Mouse (Mus musculus): ENCODE measurements around the gene Vim.

The Vim gene

GRCm38 (mm10) chr2:13558607-13559262 lies 15.0 kb upstream of the Vim start:
- in situ Hi-C loops (cut with MboI; ENCODE audit: unreplicated experiment in 2 of 2): loop anchor here (25.0 kb wide), 2 partner anchors 704 to 1921 kb away; partner anchors contain the start of genes Gm17490 (in 1 of the 2) and Il2ra (in 1 of the 2)

DNA sequence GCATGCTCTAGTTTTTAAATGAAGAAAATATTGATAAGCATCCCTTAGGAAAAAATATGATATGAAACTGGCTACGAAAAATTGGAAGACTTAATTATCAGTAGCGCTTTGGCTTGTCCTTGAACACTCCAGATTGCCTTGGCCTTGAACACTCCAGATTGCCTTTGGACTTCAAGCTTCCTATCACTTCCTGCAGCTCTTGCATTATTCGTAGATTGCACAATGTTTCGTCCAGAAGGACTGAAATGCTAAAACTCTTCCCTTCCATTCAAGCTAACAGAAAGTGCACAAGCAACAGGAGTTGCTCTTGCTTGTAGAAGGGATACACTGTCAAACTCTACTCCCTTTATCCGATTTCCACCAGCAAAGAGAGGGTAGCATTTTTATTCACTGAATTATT lies 14.4 kb upstream of the Vim start:
- in situ Hi-C loops (cut with MboI; ENCODE audit: unreplicated experiment in 2 of 2): loop anchor here (25.0 kb wide), 2 partner anchors 703 to 1922 kb away; partner anchors contain the start of genes Gm17490 (in 1 of the 2) and Il2ra (in 1 of the 2)

DNA sequence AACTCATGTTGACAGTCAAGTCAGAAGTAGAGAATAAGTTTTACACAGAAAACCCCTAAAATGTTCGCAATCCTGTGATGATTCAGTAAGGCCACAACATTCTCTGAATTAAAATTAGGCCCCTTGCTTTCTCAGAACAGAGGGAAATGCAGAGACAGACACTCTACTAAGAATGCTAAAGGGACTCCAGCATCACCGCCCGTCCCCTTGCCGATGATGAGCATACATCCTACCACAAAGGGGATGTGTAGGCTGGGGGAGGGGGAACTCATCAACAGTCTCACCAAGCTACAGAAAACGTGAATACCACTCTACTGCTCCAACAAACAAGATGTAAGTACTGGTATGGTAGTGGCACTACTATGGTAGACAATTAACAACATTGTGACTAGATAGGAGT lies 14.0 kb upstream of the Vim start:
- in situ Hi-C loops (cut with MboI; ENCODE audit: unreplicated experiment in 2 of 2): loop anchor here (25.0 kb wide), 2 partner anchors 703 to 1922 kb away; partner anchors contain the start of genes Gm17490 (in 1 of the 2) and Il2ra (in 1 of the 2)

DNA sequence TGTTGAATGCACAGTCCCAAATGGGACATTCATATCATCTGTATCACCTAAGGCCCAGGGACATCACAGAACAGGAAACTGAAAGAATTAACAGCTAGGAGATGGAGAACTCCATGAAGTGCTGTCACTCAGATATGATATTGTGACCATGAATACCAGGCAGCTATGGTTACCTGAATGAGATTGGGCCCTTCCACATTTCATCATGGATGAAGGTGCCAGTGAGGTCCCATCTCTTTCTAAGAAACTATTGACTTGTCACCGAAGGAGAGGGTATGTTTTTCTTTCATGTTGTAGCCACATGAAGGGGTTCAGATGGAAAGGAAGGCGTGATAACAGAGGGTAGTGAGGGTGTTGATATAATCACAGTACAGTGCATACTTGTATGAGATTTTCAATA lies 13.3 kb upstream of the Vim start:
- in situ Hi-C loops (cut with MboI; ENCODE audit: unreplicated experiment in 2 of 2): loop anchor here (25.0 kb wide), 2 partner anchors 702 to 1923 kb away; partner anchors contain the start of genes Gm17490 (in 1 of the 2) and Il2ra (in 1 of the 2)

DNA sequence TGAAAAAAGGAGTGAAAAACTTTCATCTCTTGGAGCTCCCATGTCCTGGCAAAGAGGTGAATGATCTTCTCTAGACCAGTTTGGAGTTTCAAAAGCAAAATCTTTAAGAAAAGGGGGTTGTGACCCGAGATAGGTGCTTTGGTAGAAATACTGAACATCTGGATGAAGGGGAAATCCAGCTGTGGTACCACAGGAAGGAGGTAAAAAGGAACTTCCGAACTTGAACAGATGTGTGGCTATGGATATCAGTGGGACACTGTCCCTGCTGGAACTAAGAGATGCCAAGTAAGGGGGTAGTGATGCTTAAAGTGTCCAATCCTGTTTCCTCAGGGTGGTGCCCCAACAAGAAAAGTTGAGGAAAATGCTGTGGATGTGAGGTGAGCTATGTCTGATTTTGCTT lies 3.6 kb upstream of the Vim start:
- in situ Hi-C loops (cut with MboI; ENCODE audit: unreplicated experiment in 2 of 2): loop anchor here (5.0 to 25.0 kb wide), 4 partner anchors 158 to 1933 kb away; partner anchors contain the start of genes Gm17490 (in 1 of the 2), Il2ra (in 1 of the 2) and Nsun6 (in 1 of the 2)

DNA sequence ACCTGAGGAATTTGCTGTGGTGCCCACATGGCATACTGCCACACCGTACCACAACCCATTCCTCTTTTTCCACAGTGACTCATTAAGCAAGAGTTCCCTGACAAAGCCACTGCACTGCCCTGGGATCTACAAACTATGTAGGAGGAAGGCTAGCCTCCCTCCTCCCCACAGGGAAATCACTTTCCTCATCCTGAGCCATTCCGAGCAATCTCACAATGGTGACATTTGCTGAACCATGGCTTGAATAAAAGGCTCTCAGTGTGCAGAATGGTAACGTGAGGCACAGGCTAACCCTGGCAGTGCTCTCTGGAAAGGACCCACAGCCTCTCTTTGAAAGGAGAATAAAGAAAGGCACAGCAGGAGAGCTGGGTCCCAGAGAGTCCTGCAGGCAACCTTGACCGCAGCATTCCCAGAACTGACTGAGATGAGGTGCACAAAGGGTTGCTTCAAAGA lies 1.6 kb upstream of the Vim start:
- in situ Hi-C loops (cut with MboI; ENCODE audit: unreplicated experiment in 2 of 2): loop anchor here (5.0 to 25.0 kb wide), 4 partner anchors 160 to 1935 kb away; partner anchors contain the start of genes Gm17490 (in 1 of the 2), Il2ra (in 1 of the 2) and Nsun6 (in 1 of the 2)

DNA sequence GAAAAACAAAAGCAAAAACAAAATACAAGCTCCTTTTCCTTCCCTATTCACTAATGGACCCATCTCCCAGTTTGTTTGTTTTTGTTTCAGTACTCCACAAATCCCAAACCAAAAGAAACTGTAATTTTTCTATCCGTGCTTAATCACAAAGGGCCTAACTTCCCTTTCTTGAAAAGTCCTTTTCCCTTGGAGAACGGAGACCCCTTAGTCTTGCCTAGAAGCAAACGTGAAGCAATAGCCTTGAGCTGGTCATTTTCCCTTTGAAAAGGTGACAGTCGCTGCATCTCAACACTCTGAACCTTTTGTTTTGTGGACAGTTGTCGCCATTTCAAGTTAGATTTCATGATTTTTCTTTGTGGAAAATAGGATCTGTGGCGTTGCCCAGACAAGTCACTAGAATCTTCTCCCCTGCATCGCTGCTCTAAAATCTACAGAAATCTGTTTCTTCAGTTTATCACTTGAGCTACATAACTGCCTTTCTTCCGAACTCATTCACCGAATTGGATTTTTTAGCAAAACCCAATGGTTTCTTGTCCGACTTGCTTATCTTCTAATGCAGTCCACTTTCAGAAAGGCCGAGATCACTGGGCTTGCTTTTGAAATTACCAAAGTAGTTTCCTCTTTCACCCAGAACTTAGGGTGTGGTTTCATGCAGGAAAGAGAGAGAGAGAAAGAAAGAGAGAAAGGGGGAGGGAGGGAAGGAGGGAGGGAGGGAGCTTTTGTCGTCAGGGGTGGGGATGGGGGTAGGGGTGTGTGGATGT lies 900 bp upstream of the Vim start:
- in situ Hi-C loops (cut with MboI; ENCODE audit: unreplicated experiment in 2 of 2): loop anchor here (5.0 to 25.0 kb wide), 4 partner anchors 161 to 1936 kb away; partner anchors contain the start of genes Gm17490 (in 1 of the 2), Il2ra (in 1 of the 2) and Nsun6 (in 1 of the 2)

DNA sequence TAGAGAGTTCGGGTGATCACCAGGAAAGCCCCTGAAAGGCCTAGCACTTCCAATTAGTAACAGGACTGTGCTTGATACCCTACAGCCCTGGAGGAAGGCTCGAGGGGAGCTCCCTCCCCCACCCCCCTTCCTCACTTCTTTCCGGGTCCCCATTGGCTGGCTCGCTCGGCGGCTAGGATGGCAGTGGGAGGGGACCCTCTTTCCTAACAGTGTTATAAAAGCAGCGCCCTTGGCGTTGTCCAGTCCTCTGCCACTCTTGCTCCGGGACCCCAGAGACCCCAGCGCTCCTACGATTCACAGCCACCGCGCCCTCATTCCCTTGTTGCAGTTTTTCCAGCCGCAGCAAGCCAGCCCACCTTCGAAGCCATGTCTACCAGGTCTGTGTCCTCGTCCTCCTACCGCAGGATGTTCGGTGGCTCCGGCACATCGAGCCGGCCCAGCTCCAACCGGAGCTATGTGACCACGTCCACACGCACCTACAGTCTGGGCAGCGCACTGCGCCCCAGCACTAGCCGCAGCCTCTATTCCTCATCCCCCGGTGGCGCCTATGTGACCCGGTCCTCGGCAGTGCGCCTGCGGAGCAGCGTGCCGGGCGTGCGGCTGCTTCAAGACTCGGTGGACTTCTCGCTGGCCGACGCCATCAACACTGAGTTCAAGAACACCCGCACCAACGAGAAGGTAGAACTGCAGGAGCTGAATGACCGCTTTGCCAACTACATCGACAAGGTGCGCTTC lies 506 bp downstream of the Vim start:
- in situ Hi-C loops (cut with MboI; ENCODE audit: unreplicated experiment in 2 of 2): loop anchor here (5.0 to 25.0 kb wide), 4 partner anchors 162 to 1937 kb away; partner anchors contain the start of genes Gm17490 (in 1 of the 2), Il2ra (in 1 of the 2) and Nsun6 (in 1 of the 2)

GRCm38 (mm10) chr2:13574801-13575150 lies 1.0 kb downstream of the Vim start:
- in situ Hi-C loops (cut with MboI; ENCODE audit: unreplicated experiment in 2 of 2): loop anchor here (5.0 to 25.0 kb wide), 7 partner anchors 162 to 1937 kb away; partner anchors contain the start of genes Gm17490 (in 1 of the 2), Il2ra (in 1 of the 2) and Nsun6 (in 1 of the 2)

- in situ Hi-C loops (cut with MboI; ENCODE audit: unreplicated experiment in 2 of 2): loop anchor here (10.0 to 25.0 kb wide), 4 partner anchors 863 to 1588 kb away; partner anchors contain the start of gene Nsun6 (in 1 of the 2)
Measured at GRCm38 (mm10) chr2:13575287-13575801, 1.6 kb downstream of the Vim start.

- in situ Hi-C loops (cut with MboI; ENCODE audit: unreplicated experiment in 2 of 2): loop anchor here (10.0 to 25.0 kb wide), 4 partner anchors 864 to 1589 kb away; partner anchors contain the start of gene Nsun6 (in 1 of the 2)
Measured at GRCm38 (mm10) chr2:13575926-13576325, 2.2 kb downstream of the Vim start.

DNA sequence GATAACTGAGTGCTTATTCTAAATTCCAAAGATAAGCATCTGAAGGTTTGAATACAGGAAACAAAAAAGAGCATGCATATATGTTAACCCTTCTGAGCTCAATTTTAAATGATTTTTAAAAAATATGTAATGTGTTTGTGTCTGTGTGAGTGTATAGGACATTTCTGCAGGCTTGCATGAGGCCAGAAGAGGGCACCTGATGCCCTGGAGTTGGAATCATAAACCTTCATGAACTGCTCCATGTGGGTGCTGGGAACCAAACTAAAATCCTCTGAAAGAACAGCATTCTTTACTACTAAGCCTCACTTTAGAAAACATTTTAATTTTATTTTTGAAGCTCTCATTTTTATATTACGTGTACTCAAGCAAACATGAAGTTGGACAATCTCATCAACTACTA lies 3.7 kb downstream of the Vim start:
- in situ Hi-C loops (cut with MboI; ENCODE audit: unreplicated experiment in 2 of 2): loop anchor here (10.0 to 25.0 kb wide), 4 partner anchors 865 to 1590 kb away; partner anchors contain the start of gene Nsun6 (in 1 of the 2)

GRCm38 (mm10) chr2:13578473-13579152 lies 4.9 kb downstream of the Vim start:
- in situ Hi-C loops (cut with MboI; ENCODE audit: unreplicated experiment in 2 of 2): loop anchor here (10.0 to 25.0 kb wide), 4 partner anchors 866 to 1591 kb away; partner anchors contain the start of gene Nsun6 (in 1 of the 2)

GRCm38 (mm10) chr2:13579315-13579714 lies 5.6 kb downstream of the Vim start:
- in situ Hi-C loops (cut with MboI; ENCODE audit: unreplicated experiment in 2 of 2): loop anchor here (10.0 to 25.0 kb wide), 4 partner anchors 867 to 1592 kb away; partner anchors contain the start of gene Nsun6 (in 1 of the 2)

GRCm38 (mm10) chr2:13579991-13580390 lies 6.3 kb downstream of the Vim start:
- in situ Hi-C loops (cut with MboI; ENCODE audit: unreplicated experiment in 2 of 2): loop anchor here (10.0 to 25.0 kb wide), 5 partner anchors 868 to 1593 kb away; partner anchors contain the start of gene Nsun6 (in 1 of the 2)

DNA sequence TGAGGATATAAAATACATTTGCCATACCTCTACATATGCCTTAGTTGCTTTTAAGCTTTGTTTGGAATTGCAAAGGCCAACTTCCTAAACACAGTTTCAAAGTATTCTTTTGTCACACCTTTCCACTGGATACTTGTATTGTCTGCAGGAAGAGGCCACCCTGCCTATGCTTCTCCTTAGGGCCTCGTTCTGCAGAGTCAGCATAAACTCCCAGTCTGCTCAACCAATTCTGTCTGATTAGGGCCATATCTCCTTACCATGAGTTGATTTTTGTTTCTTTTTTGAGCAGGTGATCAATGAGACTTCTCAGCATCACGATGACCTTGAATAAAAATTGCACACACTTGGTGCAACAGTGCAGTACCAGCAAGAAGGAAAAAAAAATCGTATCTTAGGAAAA lies 8.5 kb downstream of the Vim start:
- in situ Hi-C loops (cut with MboI; ENCODE audit: unreplicated experiment in 2 of 2): loop anchor here (10.0 to 25.0 kb wide), 4 partner anchors 870 to 1595 kb away; no protein-coding TSS in a partner anchor

- in situ Hi-C loops (cut with MboI; ENCODE audit: unreplicated experiment in 2 of 2): loop anchor here (10.0 to 25.0 kb wide), 4 partner anchors 871 to 1596 kb away; no protein-coding TSS in a partner anchor
Measured at GRCm38 (mm10) chr2:13583746-13584145, 10.0 kb downstream of the Vim start.

- in situ Hi-C loops (cut with MboI; ENCODE audit: unreplicated experiment in 2 of 2): loop anchor here (5.0 to 25.0 kb wide), 5 partner anchors 296 to 1606 kb away; no protein-coding TSS in a partner anchor
Measured at GRCm38 (mm10) chr2:13593328-13593727, 19.6 kb downstream of the Vim start.

All from v-Abl transformed pro-B cells (cell line).